Mouse (Mus musculus) urinary bladder, postnatal 36 days (tissue): ENCODE results near the gene Pcbp3.

Experiments used
- DNase-seq, 2 experiments: peaks; one replicate each; pipeline ENCODE4 v3.0.0; 2022; ENCODE audit warnings: low spot score in 2 of 2, mixed read lengths in 1 of 2

Pcbp3 gene

GRCm38 (mm10) chr10:76846480-76846879 lies 115.2 kb downstream of the Pcbp3 start:
- DNase-seq, result no peak

DNA sequence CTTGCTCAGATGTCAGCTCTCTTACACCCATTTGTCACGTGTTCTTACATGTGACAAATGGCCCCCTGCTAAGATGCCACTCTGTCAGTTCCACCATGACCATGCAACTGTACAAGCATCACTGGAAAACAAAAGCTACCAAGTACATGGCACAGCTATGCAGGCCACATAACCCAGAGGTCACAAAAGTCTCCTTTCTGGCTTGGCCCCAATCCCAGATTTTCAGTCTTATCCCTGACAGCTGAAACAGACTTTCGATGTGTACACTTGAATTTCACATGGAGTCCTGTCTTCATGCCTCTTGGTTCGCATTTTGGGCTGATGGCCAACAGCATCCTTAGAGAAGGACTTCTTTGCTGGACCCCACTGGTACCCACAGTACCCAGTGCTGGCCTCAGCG lies 116.8 kb downstream of the Pcbp3 start:
- no peak for DNase-seq

- no peak for DNase-seq
Observed at GRCm38 (mm10) chr10:76844365-76844764, 117.3 kb downstream of the Pcbp3 start.

GRCm38 (mm10) chr10:76842087-76842486 lies 119.6 kb downstream of the Pcbp3 start:
- no peak for DNase-seq

- no peak for DNase-seq
Observed at GRCm38 (mm10) chr10:76841220-76841619, 120.5 kb downstream of the Pcbp3 start.

DNA sequence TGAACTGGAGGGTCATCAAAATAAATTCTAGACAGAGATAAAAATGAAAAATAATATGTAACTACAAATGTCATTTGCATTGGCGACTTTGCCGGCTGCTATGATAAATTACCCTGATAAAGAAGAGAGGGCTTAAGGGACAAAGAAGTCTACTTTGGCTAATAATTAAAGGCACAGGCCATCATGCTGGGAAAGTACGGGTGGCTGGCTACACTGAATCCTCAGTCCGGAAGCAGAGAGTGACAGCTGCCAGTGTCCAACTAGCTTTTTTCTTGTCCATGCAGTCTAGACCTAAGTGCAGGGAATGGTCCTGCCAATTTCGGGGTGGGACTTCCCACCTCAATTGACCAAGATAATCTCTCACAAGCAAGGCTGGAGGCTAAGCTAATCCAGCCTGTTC lies 121.1 kb downstream of the Pcbp3 start:
- DNase-seq, result no peak

DNA sequence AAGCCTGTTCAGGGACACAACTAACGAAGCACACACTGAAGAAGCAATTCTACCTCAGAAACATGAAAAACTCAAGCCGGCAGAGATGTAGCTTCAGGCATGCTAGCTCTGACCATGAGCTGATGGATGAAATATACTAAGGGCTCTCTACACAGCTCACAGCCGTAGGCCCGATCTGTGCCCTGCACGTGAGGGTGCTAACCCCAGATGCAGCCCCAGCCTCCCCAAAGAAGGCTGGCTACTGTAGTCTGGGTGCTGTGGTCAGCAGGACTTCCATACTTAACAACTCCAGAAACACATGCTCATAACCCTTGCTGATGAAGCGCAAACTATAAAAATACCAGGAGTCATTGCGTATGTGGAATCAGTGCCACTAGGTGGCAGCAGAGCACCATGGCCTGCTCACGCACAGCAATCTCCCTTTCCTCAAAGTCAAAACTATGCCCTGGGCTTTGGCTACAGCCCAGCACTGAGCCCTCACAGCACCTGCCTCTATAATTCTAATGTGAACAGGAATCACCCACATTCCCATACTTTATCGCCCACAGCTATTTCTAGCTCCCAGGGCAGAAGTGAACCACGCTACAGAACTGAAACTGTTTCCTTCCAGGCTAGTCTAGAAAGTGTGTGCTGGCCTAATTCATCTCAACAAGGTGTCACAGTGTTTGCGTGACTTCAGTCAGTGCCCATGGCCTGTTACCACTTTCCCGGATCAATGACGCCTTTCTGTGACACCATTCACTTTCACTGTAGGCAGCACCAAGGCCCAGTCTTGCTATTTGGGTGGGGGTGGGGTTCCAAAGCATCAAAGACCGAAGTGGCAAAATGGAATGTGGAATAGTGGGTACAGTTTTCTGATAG lies 126.0 kb downstream of the Pcbp3 start:
- peak; percentile 69 to 76 for DNase-seq

GRCm38 (mm10) chr10:76832841-76833240 lies 128.8 kb downstream of the Pcbp3 start:
- no peak for DNase-seq

- no peak for DNase-seq
Observed at GRCm38 (mm10) chr10:76831915-76832314, 129.8 kb downstream of the Pcbp3 start.

DNA sequence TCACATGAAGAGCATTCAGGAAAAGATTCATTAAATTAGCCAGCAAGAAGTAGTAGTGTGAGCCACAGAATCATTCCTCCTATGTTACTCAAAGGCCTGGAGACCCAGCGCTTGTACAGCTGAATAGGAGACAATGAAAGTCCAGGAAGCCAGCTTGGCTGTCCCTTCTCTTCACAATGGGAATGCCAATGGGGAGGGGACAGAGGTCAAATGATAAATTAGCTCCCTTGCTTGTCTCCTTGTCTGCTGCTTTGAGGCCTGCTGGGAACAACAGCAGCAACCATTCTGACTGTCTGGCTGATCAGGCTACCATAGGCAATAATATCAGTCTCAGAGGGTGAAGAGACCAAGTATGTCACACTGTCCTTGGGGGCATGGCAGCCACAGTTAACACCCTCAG lies 130.5 kb downstream of the Pcbp3 start:
- no peak for DNase-seq

DNA sequence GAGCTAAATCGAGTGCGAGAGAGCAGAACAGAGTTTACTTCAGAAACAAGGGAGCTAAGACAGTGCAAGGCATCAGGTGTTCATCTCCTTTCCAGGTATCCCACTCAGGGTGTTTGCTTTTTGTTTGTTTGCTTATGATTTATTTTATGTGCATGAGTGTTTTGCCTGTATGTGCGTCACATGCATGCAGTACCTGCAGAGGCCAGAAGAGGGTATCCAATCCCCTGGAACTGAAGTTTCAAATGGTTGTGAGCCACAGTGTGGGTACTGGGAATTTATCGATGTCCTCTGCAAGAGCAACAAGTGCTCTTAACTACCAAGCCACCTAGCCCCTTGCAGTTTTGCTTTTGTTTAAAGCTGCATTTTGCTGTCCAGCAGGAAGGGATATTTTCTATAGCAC lies 132.8 kb downstream of the Pcbp3 start:
- no peak for DNase-seq

DNA sequence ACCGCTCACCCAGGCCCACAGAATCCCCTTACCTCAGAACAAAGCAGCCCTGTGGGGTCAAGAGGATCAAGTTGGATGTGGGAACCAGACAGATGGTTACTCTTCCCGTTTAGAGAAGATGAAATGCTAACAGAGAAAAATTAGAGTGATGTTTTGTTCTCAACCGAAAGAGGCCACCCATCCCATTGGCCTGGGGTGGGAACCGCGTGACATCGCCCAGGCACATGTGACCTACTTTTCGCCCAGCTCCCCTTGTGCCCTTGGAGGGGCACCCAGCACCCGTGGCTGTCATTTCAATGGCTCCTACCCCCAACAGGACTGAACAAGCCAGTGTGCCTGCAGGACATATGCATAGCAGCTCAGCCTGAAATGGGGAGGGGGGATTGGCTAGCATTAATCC lies 139.0 kb downstream of the Pcbp3 start:
- DNase-seq, result no peak

DNA sequence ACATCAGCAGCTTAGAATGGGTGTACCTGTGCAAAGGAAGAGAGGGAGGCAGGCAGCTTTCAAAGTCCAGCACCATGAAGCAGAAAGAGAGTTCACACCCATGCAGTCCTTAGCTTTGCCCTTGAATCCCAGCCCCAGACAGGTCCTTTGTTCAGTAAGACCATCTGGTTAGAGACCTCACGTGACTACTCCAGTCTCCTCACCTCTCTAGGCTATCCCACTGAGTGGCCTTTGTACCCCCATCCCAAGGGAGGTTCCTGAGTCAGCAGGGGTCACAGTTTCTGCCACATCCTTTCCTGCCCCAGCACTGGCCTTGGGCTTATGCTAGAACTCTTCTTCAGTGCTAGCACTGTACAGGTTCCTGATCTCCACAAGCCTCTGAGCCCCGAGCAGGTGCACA lies 142.4 kb downstream of the Pcbp3 start:
- DNase-seq, result no peak

DNA sequence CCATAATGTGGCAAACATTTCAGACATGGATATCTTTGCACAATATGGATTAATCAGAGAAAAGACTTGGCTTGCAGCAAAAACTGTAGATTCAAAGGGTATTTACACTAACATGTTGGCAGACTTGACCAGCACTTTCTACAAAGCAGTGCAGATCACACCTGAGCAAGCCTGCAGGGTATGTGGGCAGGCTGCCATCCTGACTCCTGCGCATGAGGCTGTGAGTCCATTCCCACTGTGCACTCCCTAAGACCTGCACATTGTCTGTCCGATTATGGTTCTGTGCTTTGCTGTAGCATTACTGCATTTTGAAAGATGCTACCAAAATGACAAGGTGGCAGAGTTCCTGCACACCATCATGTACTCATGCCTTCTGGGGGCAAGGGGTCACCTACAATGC lies 143.3 kb downstream of the Pcbp3 start:
- DNase-seq, result no peak

DNA sequence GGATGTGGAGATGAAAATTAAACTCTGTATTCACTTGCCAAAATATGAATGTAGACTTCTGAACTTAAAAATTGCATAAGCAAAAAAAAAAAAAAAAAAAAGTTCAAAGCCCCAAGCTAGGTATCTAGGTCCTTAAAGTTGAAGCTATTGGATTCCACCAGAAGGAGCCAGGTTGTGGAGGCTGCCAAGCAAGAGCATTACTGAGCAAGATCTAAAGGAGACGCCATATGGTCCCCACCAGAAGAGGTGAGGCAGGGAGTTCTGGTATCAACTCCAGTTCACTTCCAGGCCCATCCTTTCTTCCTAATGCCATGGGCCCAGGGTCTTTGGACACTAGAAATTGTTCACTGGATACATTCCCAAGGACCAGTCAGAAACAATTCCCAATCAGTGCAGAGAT lies 144.8 kb downstream of the Pcbp3 start:
- DNase-seq, result no peak

DNA sequence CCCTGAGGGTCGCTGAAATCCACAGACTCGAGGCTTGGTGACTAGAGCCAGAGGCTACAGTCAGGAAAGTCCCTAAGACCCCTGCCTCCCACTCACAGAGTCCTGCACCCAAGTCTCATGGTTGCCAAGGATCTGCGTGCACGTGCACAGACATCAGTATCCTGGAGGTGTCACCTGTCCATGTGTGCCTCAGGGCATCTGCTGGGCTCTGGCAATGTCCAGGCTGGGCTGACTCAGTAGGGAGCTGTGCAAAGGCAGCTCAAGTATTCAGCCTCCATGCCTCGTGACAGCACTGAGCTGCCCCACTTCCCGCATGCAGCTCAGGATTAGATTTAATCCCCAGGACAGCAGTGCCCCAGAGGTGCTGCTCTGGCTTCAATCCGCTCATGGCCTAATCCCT lies 145.3 kb downstream of the Pcbp3 start:
- no peak for DNase-seq

DNA sequence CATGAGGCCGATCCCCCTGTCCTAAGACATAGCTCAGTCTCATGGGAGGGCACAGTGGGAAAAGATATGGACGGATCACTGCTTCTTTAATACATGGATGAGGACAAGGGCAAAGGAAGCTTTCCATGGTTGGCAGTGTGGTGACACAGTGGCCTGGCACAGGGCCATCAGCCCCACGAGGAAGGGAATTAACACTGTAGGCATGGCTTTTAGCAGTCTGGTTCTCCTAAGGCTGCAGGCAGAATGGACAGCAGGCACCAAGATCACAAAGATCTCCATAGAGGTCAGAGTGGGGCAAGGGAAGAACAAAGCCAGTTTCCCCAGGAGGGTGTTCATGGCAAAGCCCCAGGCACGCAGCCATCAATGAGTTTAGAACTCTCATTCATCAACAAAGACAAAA lies 146.2 kb downstream of the Pcbp3 start:
- no peak for DNase-seq

GRCm38 (mm10) chr10:76814811-76815210 lies 146.9 kb downstream of the Pcbp3 start:
- DNase-seq, result no peak

- no peak for DNase-seq
Observed at GRCm38 (mm10) chr10:76809916-76810660, 151.6 kb downstream of the Pcbp3 start.

GRCm38 (mm10) chr10:76809439-76809838 lies 152.2 kb downstream of the Pcbp3 start:
- no peak for DNase-seq

- no peak for DNase-seq
Observed at GRCm38 (mm10) chr10:76808446-76809400, 153.0 kb downstream of the Pcbp3 start.

DNA sequence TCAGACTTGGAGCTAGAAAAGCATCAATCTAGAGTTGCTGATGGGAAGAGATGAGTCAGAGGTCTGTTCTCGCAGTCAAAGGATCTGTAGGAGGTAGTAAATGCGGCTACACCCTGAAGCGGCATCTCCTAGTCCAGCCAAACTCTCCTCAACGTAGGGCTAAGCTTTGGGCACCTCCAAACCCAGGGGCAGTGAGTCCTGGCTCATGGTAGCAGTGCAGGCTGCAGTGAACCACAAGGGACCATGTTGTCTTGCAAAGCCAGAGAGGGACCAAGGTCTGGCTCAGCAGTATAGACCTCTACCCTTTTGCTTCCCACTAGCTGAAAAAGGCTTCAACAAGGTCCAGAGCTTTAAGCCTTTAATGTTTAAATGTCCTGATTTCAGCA lies 159.2 kb downstream of the Pcbp3 start:
- no peak for DNase-seq
